Mouse (Mus musculus): ENCODE data around the gene Nap1l1. TPM values are rescaled to one million over a fixed set of nuclear protein-coding genes. Genes with fewer than 3 reads are reported as not detected.

Nap1l1 gene
- 99.1 and 149 TPM in 2 replicates for polyA plus RNA-seq (2012; ENCODE audit: low replicate concordance)

DNA sequence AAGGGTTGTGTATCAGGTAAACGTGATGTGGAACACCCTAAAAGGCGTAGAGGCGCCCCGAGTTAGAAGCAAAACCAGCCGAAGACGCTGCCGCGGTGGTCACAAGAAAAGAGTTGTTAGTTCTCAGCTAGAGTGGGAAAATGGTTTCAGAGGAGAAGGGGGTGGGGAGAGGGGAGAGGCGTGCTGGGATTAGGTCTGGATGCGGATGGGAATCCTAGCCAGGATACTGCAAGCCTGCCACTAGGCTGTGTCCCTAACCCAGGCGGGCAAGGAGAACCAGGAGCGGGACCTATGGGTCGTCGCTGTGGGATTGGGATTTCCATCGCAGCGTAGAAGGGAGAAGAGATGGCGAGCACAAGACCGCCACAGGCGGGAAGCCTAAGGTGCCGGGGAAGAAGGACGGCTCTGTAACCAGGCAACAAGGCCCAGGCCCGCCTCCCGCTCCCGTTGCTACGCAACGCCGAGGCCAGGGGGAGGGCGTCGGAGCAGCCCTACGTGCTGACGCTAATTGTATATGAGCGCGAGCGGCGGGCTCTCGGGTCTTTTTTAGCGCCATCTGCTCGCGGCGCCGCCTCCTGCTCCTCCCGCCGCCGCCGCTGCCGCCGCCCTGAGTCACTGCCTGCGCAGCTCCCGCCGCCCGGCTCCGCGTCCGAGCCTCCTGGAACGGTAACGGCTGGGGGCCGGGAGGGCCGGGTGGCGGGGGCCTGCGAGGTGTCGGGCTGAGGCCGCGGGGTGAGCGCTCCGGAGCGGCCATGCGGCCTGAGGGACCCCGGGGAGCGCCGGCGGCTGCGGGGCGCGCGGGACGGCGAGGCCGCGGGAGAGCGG is at the start of gene Nap1l1:
Gene Nap1l1, plus strand, starts transcription at position 538 of the 825 bp plus-strand sequence.

DNA sequence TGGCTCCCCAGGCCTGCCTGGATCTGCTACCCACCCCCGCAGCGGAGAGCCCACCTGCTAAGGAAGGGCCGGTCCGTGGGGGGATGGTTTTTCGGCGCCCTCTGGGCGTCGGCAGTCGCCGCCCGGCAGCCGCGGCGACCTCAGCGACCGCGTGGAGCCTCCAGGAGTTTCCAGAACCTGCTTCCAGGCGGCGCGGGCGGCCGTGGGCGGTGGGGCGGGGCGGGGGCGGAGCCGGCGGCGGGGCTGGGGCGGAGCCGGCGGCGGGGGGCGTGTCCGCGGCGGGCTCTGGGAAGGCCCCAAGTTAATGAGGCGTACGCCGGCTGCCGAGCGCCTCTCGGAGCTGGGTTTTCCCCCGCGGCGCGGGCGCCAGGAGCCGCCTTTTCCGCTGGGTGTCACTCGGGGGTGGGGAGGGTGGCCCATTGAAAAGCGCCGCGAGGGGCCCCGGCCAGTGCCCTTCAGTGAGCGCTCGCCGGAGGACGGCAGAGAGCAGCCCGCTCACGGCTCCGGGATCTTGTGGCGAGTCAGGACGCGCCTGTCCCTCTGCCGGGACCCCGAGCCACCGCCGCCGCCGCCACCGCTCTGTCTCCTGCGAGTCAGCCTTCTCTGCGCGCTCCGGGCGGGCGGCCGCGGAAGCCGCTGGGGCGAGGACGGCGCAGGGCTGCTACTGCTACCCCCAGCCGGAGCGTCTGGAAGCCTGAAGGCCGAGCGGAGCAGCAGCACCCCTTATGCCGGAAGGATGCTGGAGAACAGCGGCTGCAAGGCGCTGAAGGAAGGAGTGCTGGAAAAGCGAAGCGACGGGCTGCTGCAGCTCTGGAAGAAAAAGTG is 33.3 kb downstream of the Nap1l1 start, which contains the start of gene Phlda1:
Gene Phlda1, plus strand, starts transcription at position 186 of the 825 bp plus-strand sequence.

Other genes starting within 250 kb of the Nap1l1 start
- gene Bbs10, start 174.5 kb upstream of the Nap1l1 start, polyA plus RNA-seq (2012; ENCODE audit: low replicate concordance) = 0.30 and 0.43 TPM in 2 replicates
- gene Phlda1, start 33.1 kb downstream of the Nap1l1 start, polyA plus RNA-seq (2012; ENCODE audit: low replicate concordance) = 53.9 and 137 TPM in 2 replicates